Mouse (Mus musculus): ENCODE results near the gene Gm6993.

DNA sequence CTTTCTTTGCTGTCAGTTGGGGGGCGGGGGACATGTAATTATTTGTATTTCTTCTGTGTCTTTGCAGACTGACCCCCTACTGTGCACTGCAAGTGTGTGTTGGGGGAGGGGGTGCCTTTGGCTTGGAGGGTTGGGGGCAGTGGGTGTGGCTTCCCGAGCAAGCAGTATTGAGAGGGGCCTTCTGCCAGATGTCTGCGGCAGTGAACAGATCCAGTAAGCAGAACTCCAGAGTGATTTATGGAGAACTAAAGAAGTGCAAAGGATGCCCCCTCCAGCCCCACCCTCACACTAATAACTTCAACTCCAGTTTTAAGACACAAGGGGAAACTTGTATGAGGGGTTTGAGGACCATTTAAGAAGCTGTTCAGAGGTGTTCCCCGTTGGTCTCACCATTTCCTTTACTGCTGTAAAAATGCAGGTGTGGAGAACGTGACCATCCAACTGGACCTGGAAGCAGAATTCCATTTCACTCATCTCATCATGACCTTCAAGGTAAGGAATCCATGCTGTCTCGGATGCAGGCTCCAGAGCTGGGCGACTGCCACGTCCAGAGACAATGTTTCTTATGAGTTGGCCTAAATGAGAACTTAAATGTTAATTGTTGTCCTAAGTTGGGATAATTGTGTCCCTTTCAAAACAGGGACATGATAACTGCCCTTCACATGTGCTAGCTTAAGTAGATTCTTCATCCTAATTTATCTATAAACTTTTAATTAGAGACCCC is 31.6 kb downstream of the Gm6993 start:
- TF ChIP-seq CTCF (IDR thresholded peaks at IDR 0.05; ENCODE audit: low read depth), result no peak
- TF ChIP-seq EP300 (IDR thresholded peaks at IDR 0.05; ENCODE audit: low read depth), result no peak
